Mouse (Mus musculus): ENCODE results near the gene Vwa5b2. TPM values are rescaled to one million over a fixed set of nuclear protein-coding genes. Genes with fewer than 3 reads are reported as not detected.

Gene Vwa5b2
- total RNA-seq, 2 experiments from 2014 or later: 25.2 to 27.2 TPM

- Histone ChIP-seq H3K4me3 (peak overlapping the region; percentile 76), H3K27ac (no peak overlapping the region)
- DNase-seq (ENCODE audit: low spot score in 2 of 2): no peak
- no peak for TF ChIP-seq CTCF (conservative IDR thresholded peaks at IDR 0.05)
Observed at GRCm38 (mm10) chr16:20619541-20620398, 30.5 kb downstream of the Vwa5b2 start.

GRCm38 (mm10) chr16:20620399-20620735 lies 31.1 kb downstream of the Vwa5b2 start:
- H3K27ac ChIP-seq: no peak overlapping the region
- no peak for TF ChIP-seq CTCF (conservative IDR thresholded peaks at IDR 0.05)
- DNase-seq (ENCODE audit: low spot score in 2 of 2): no peak
- peak overlapping the region; percentile 76 for H3K4me3 ChIP-seq

- TF ChIP-seq CTCF (conservative IDR thresholded peaks at IDR 0.05): no peak
- H3K4me3 ChIP-seq: peak overlapping the region; percentile 76
- no peak for DNase-seq (ENCODE audit: low spot score in 2 of 2)
- peak overlapping the region; percentile 72 for H3K27ac ChIP-seq
Observed at GRCm38 (mm10) chr16:20620751-20621190, 31.5 kb downstream of the Vwa5b2 start.

GRCm38 (mm10) chr16:20621191-20621990 lies 32.1 kb downstream of the Vwa5b2 start, which contains the start of gene Camk2n2:
Gene Camk2n2 (minus strand): TSS chr16:20621287.
- H3K27ac ChIP-seq: peak within 1 kb of the TSS; percentile 72
- peak within 1 kb of the TSS; percentile 76 for H3K4me3 ChIP-seq
- peak in 1 of 2 experiments; percentile 30 for DNase-seq (ENCODE audit: low spot score in 2 of 2)
- TF ChIP-seq CTCF (conservative IDR thresholded peaks at IDR 0.05): no peak

GRCm38 (mm10) chr16:20621991-20622685 lies 32.9 kb downstream of the Vwa5b2 start:
- Histone ChIP-seq H3K27ac (peak overlapping the region; percentile 46), H3K4me3 (peak overlapping the region; percentile 76)
- TF ChIP-seq CTCF (conservative IDR thresholded peaks at IDR 0.05): no peak
- peak; percentile 38 to 51 for DNase-seq (ENCODE audit: low spot score in 2 of 2)

GRCm38 (mm10) chr16:20623211-20623610 lies 33.9 kb downstream of the Vwa5b2 start:
- H3K27ac ChIP-seq: no peak overlapping the region
- no peak for DNase-seq (ENCODE audit: low spot score in 2 of 2)
- TF ChIP-seq CTCF (conservative IDR thresholded peaks at IDR 0.05): no peak
- H3K4me3 ChIP-seq: no peak overlapping the region

GRCm38 (mm10) chr16:20628871-20629391 lies 39.7 kb downstream of the Vwa5b2 start:
- no peak for TF ChIP-seq CTCF (conservative IDR thresholded peaks at IDR 0.05)
- peak; percentile 41 to 61 for DNase-seq (ENCODE audit: low spot score in 2 of 2)
- Histone ChIP-seq H3K4me3 (peak overlapping the region; percentile 71), H3K27ac (no peak overlapping the region)

GRCm38 (mm10) chr16:20629731-20630634 lies 40.7 kb downstream of the Vwa5b2 start, which contains the start of gene Ece2:
Gene Ece2 (plus strand): TSS chr16:20629828.
- TF ChIP-seq CTCF (conservative IDR thresholded peaks at IDR 0.05): no peak
- peak in 1 of 2 experiments; percentile 51 for DNase-seq (ENCODE audit: low spot score in 2 of 2)
- Histone ChIP-seq H3K27ac (peak within 1 kb of the TSS; percentile 88), H3K4me3 (peak within 1 kb of the TSS; percentile 71)

GRCm38 (mm10) chr16:20637410-20637809 lies 48.1 kb downstream of the Vwa5b2 start:
- no peak overlapping the region for H3K4me3 ChIP-seq

GRCm38 (mm10) chr16:20638367-20638766 lies 49.1 kb downstream of the Vwa5b2 start:
- peak; percentile 66 to 78 for DNase-seq (ENCODE audit: low spot score in 2 of 2)
- Histone ChIP-seq H3K4me3 (peak overlapping the region; percentile 35; the same call in 1 of the 2 replicates), H3K27ac (peak overlapping the region; percentile 67)
- TF ChIP-seq CTCF (conservative IDR thresholded peaks at IDR 0.05): no peak

More at GRCm38 (mm10) chr16:20637410-20637809, 48.1 kb downstream of the Vwa5b2 start:
- no peak for TF ChIP-seq CTCF (conservative IDR thresholded peaks at IDR 0.05)
- DNase-seq (ENCODE audit: low spot score in 2 of 2): no peak
- H3K27ac ChIP-seq: peak overlapping the region; percentile 67

- peak; percentile 72 to 83 for DNase-seq (ENCODE audit: low spot score in 2 of 2)
- Histone ChIP-seq H3K27ac (no peak overlapping the region), H3K4me3 (no peak overlapping the region)
- TF ChIP-seq CTCF (conservative IDR thresholded peaks at IDR 0.05): peak; percentile 91
Observed at GRCm38 (mm10) chr16:20642161-20642560, 52.9 kb downstream of the Vwa5b2 start.
